8 mouse cellular contexts compared by ENCODE assay signal in genomic region chr12:100276607-100277533, GRCm38 (mm10).
DNase-seq lines count a peak whose midpoint lies in the region; ATAC-seq and TF ChIP-seq lines count a peak whose summit lies in the region.

No protein-coding gene starts in this region.

- intact Hi-C loops in left cerebral cortex, postnatal 25 days (cut with DNase I): no loop called here

- H3K4me3 ChIP-seq in embryonic facial prominence, embryonic 14.5 days (ENCODE audit: low read depth, low read length): no peak overlapping the region
- H3K4me3 ChIP-seq in heart, postnatal 0 days (ENCODE audit: low read depth, low read length): no peak overlapping the region
- no peak overlapping the region for H3K4me3 ChIP-seq in midbrain, embryonic 13.5 days (replicated peaks)
- no peak overlapping the region for H3K4me3 ChIP-seq in stomach, embryonic 15.5 days (replicated peaks)

- no peaks in the 10 kb centered on the region for H3K36me3 ChIP-seq in embryonic facial prominence, embryonic 14.5 days (ENCODE audit: control insufficient read depth, insufficient read depth, low read length)
- no peaks in the 10 kb centered on the region for H3K36me3 ChIP-seq in heart, postnatal 0 days (replicated peaks; ENCODE audit: control insufficient read depth, insufficient read depth, low read length)
- H3K36me3 ChIP-seq in midbrain, embryonic 13.5 days: no peaks in the 10 kb centered on the region
- no peaks in the 10 kb centered on the region for H3K36me3 ChIP-seq in stomach, embryonic 15.5 days

- peak; percentile 38 for DNase-seq in CD4-positive, CD25-positive, alpha-beta regulatory T cell, adult 2 months (ENCODE audit: low read depth, low spot score)
- peak; percentile 16 to 21 for DNase-seq in B cell, adult 2 months
- DNase-seq in embryonic facial prominence, embryonic 14.5 days (ENCODE audit: low spot score): peak; percentile 95
- DNase-seq in heart, postnatal 0 days (ENCODE audit: low spot score): peak; percentile 71
- peak; percentile 73 to 82 for DNase-seq in left cerebral cortex, postnatal 25 days (ENCODE audit: low spot score in 2 of 2)

- 37% methylated on average over 20 of the region's 20 CpGs for whole genome bisulfite sequencing in embryonic facial prominence, embryonic 14.5 days
- whole genome bisulfite sequencing in heart, postnatal 0 days: 53% methylated on average over 20 of the region's 20 CpGs
- 41% methylated on average over 20 of the region's 20 CpGs for WGBS in midbrain, embryonic 13.5 days
- WGBS in stomach, embryonic 15.5 days: 33% methylated on average over 20 of the region's 20 CpGs

- H3K4me2 ChIP-seq in embryonic facial prominence, embryonic 14.5 days (ENCODE audit: low read depth, low read length): peak overlapping the region; percentile 25
- no peak overlapping the region for H3K4me2 ChIP-seq in heart, postnatal 0 days (ENCODE audit: low read depth, low read length)
- H3K4me2 ChIP-seq in midbrain, embryonic 13.5 days (replicated peaks): no peak overlapping the region
- no peak overlapping the region for H3K4me2 ChIP-seq in stomach, embryonic 15.5 days

- H3K9me3 ChIP-seq in embryonic facial prominence, embryonic 14.5 days (ENCODE audit: control insufficient read depth, low read length): no peaks in the 10 kb centered on the region
- no peaks in the 10 kb centered on the region for H3K9me3 ChIP-seq in heart, postnatal 0 days (replicated peaks; ENCODE audit: control insufficient read depth, low read length)
- no peaks in the 10 kb centered on the region for H3K9me3 ChIP-seq in midbrain, embryonic 13.5 days
- no peaks in the 10 kb centered on the region for H3K9me3 ChIP-seq in stomach, embryonic 15.5 days

- ATAC-seq in CD4-positive, CD25-positive, alpha-beta regulatory T cell, adult 4 months: no peak
- ATAC-seq in embryonic facial prominence, embryonic 14.5 days (ENCODE audit: low read depth): peak; percentile 77
- peak; percentile 48; the same call in 1 of the 2 replicates for ATAC-seq in heart, postnatal 0 days (ENCODE audit: insufficient read depth, low read depth)
- peak; percentile 54 for ATAC-seq in midbrain, embryonic 13.5 days
- ATAC-seq in stomach, embryonic 15.5 days (ENCODE audit: insufficient read depth, low FRiP score, low read depth): 0 out of 2 replicates have a peak, but pooled peaks have one; percentile 29

- no peak overlapping the region for H3K9ac ChIP-seq in embryonic facial prominence, embryonic 14.5 days (ENCODE audit: low read depth, low read length)
- no peak overlapping the region for H3K9ac ChIP-seq in heart, postnatal 0 days (replicated peaks; ENCODE audit: low read depth, low read length)
- no peak overlapping the region for H3K9ac ChIP-seq in midbrain, embryonic 13.5 days (replicated peaks)
- no peak overlapping the region for H3K9ac ChIP-seq in stomach, embryonic 15.5 days

- TF ChIP-seq EP300 in heart, postnatal 0 days (IDR thresholded peaks at IDR 0.05; ENCODE audit: low read depth): no peak

- TF ChIP-seq CTCF in heart, postnatal 0 days (IDR thresholded peaks at IDR 0.05; ENCODE audit: low read depth): no peak

- 0 out of 2 replicates have a peak overlapping the region, but pooled peaks have one; percentile 39 for H3K27ac ChIP-seq in embryonic facial prominence, embryonic 14.5 days (replicated peaks; ENCODE audit: low read depth, low read length)
- H3K27ac ChIP-seq in heart, postnatal 0 days (ENCODE audit: low read depth): peak overlapping the region; percentile 55
- peak overlapping the region; percentile 70 for H3K27ac ChIP-seq in midbrain, embryonic 13.5 days
- peak overlapping the region; percentile 54; the same call in 1 of the 2 replicates for H3K27ac ChIP-seq in stomach, embryonic 15.5 days

- no peaks in the 10 kb centered on the region for H3K27me3 ChIP-seq in embryonic facial prominence, embryonic 14.5 days (replicated peaks; ENCODE audit: control insufficient read depth, insufficient read depth, low read length)
- no peaks in the 10 kb centered on the region for H3K27me3 ChIP-seq in heart, postnatal 0 days (ENCODE audit: control insufficient read depth, insufficient read depth, low read length)
- H3K27me3 ChIP-seq in midbrain, embryonic 13.5 days: no peaks in the 10 kb centered on the region
- H3K27me3 ChIP-seq in stomach, embryonic 15.5 days (replicated peaks): no peaks in the 10 kb centered on the region

- peaks cover 26% of the 10 kb centered on the region for H3K4me1 ChIP-seq in embryonic facial prominence, embryonic 14.5 days (ENCODE audit: control insufficient read depth, insufficient read depth, low read length)
- peaks cover 27% of the 10 kb centered on the region for H3K4me1 ChIP-seq in heart, postnatal 0 days (ENCODE audit: control insufficient read depth, insufficient read depth)
- H3K4me1 ChIP-seq in midbrain, embryonic 13.5 days (replicated peaks): peaks cover 41% of the 10 kb centered on the region
- H3K4me1 ChIP-seq in stomach, embryonic 15.5 days: peaks cover 40% of the 10 kb centered on the region

Comparison
In these comparisons a context has a peak if more than half of its experiments do, and no peak if none do; other contexts are left out.
1. DNase-seq: peak in every context shown above with its lines; median percentile 95 in embryonic facial prominence, embryonic 14.5 days; 78 in left cerebral cortex, postnatal 25 days; 71 in heart, postnatal 0 days; 38 in CD4-positive, CD25-positive, alpha-beta regulatory T cell, adult 2 months; 18 in B cell, adult 2 months.